Mouse (Mus musculus) kidney, adult 8-10 months (tissue): ENCODE measurements around the gene Plce1.

Source experiments
- DNase-seq, 2 experiments: peaks; one replicate each; pipeline ENCODE4 v3.0.0; 2022

Plce1 gene

GRCm38 (mm10) chr19:38644871-38645595 is 164.1 kb downstream of the Plce1 start:
- DNase-seq: peak; percentile 4 to 24

- no peak for DNase-seq
These were observed 177.1 kb downstream of the Plce1 start for GRCm38 (mm10) chr19:38657980-38658379.

GRCm38 (mm10) chr19:38665398-38665797 is 184.5 kb downstream of the Plce1 start:
- no peak for DNase-seq

- no peak for DNase-seq
These were observed 191.2 kb downstream of the Plce1 start for GRCm38 (mm10) chr19:38672015-38672600.

GRCm38 (mm10) chr19:38673936-38674335 is 193.0 kb downstream of the Plce1 start:
- DNase-seq: no peak

- no peak for DNase-seq
These were observed 197.7 kb downstream of the Plce1 start for GRCm38 (mm10) chr19:38678655-38679054.

- DNase-seq: no peak
These were observed 198.6 kb downstream of the Plce1 start for GRCm38 (mm10) chr19:38679520-38679919.

- peak; percentile 67 to 80 for DNase-seq
These were observed 206.4 kb downstream of the Plce1 start for GRCm38 (mm10) chr19:38687326-38687725.

GRCm38 (mm10) chr19:38688741-38689507 is 208.0 kb downstream of the Plce1 start:
- no peak for DNase-seq

- no peak for DNase-seq
These were observed 209.4 kb downstream of the Plce1 start for GRCm38 (mm10) chr19:38690276-38690675.

GRCm38 (mm10) chr19:38691533-38691932 is 210.6 kb downstream of the Plce1 start:
- DNase-seq: no peak

GRCm38 (mm10) chr19:38693331-38693730 is 212.4 kb downstream of the Plce1 start:
- no peak for DNase-seq

- peak in 1 of 2 experiments; percentile 53 for DNase-seq
These were observed 212.9 kb downstream of the Plce1 start for GRCm38 (mm10) chr19:38693769-38694168.

- DNase-seq: no peak
These were observed 220.9 kb downstream of the Plce1 start for GRCm38 (mm10) chr19:38701776-38702175.

GRCm38 (mm10) chr19:38704742-38705141 is 223.8 kb downstream of the Plce1 start:
- no peak for DNase-seq

GRCm38 (mm10) chr19:38705244-38705643 is 224.3 kb downstream of the Plce1 start:
- DNase-seq: no peak

- no peak for DNase-seq
These were observed 225.5 kb downstream of the Plce1 start for GRCm38 (mm10) chr19:38706449-38706848.

- DNase-seq: peak in 1 of 2 experiments; percentile 62
These were observed 228.5 kb downstream of the Plce1 start for GRCm38 (mm10) chr19:38709376-38709775.

GRCm38 (mm10) chr19:38721808-38722207 is 240.9 kb downstream of the Plce1 start:
- DNase-seq: no peak

GRCm38 (mm10) chr19:38722982-38723381 is 242.1 kb downstream of the Plce1 start:
- DNase-seq: no peak

GRCm38 (mm10) chr19:38723969-38724368 is 243.1 kb downstream of the Plce1 start:
- DNase-seq: no peak

- DNase-seq: no peak
These were observed 247.9 kb downstream of the Plce1 start for GRCm38 (mm10) chr19:38728842-38729241.

- no peak for DNase-seq
These were observed 248.4 kb downstream of the Plce1 start for GRCm38 (mm10) chr19:38729264-38729663.

GRCm38 (mm10) chr19:38744546-38744945 is 263.6 kb downstream of the Plce1 start:
- DNase-seq: no peak
